Mouse (Mus musculus): Measurements from ENCODE around the gene Trpv5. TPM values are rescaled to one million over a fixed set of nuclear protein-coding genes. Genes with fewer than 3 reads are reported as not detected.

Gene Trpv5
- total RNA-seq, 4 experiments from 2014 or later, result not detected

GRCm38 (mm10) chr6:41641173-41641866, 39.2 kb downstream of the Trpv5 start:
- DNase-seq (ENCODE audit: low spot score in 2 of 2), result no peak

- DNase-seq (ENCODE audit: low spot score in 2 of 2), result no peak
Observed at GRCm38 (mm10) chr6:41640449-41640848, 40.1 kb downstream of the Trpv5 start.

- no peak for DNase-seq (ENCODE audit: low spot score in 2 of 2)
Observed at GRCm38 (mm10) chr6:41637927-41638506, 42.6 kb downstream of the Trpv5 start.

GRCm38 (mm10) chr6:41637393-41637792, 43.2 kb downstream of the Trpv5 start:
- DNase-seq (ENCODE audit: low spot score in 2 of 2), result no peak

GRCm38 (mm10) chr6:41636178-41636577, 44.4 kb downstream of the Trpv5 start, which contains the start of gene Trpv6:
Gene Trpv6 (minus strand): TSS chr6:41636405.
- no peak for DNase-seq (ENCODE audit: low spot score in 2 of 2)

- DNase-seq (ENCODE audit: low spot score in 2 of 2), result no peak
Observed at GRCm38 (mm10) chr6:41635211-41635610, 45.4 kb downstream of the Trpv5 start.

- DNase-seq (ENCODE audit: low spot score in 2 of 2), result no peak
Observed at GRCm38 (mm10) chr6:41631549-41631948, 49.0 kb downstream of the Trpv5 start.

GRCm38 (mm10) chr6:41630791-41631190, 49.8 kb downstream of the Trpv5 start:
- DNase-seq (ENCODE audit: low spot score in 2 of 2), result no peak

GRCm38 (mm10) chr6:41628180-41628579, 52.4 kb downstream of the Trpv5 start:
- DNase-seq (ENCODE audit: low spot score in 2 of 2), result no peak

GRCm38 (mm10) chr6:41622661-41623060, 57.9 kb downstream of the Trpv5 start:
- no peak for DNase-seq (ENCODE audit: low spot score in 2 of 2)

- DNase-seq (ENCODE audit: low spot score in 2 of 2), result no peak
Observed at GRCm38 (mm10) chr6:41621241-41621990, 59.2 kb downstream of the Trpv5 start.

GRCm38 (mm10) chr6:41620173-41620798, 60.3 kb downstream of the Trpv5 start:
- no peak for DNase-seq (ENCODE audit: low spot score in 2 of 2)

- no peak for DNase-seq (ENCODE audit: low spot score in 2 of 2)
Observed at GRCm38 (mm10) chr6:41607637-41608036, 72.9 kb downstream of the Trpv5 start.

- peak in 1 of 2 experiments; percentile 77 for DNase-seq (ENCODE audit: low spot score in 2 of 2)
Observed at GRCm38 (mm10) chr6:41606214-41606613, 74.4 kb downstream of the Trpv5 start.

GRCm38 (mm10) chr6:41605794-41606104, 74.8 kb downstream of the Trpv5 start:
- DNase-seq (ENCODE audit: low spot score in 2 of 2), result no peak

GRCm38 (mm10) chr6:41605061-41605793, 75.3 kb downstream of the Trpv5 start, which contains the start of gene Ephb6:
Gene Ephb6 (plus strand): TSS chr6:41605482.
- no peak for DNase-seq (ENCODE audit: low spot score in 2 of 2)

- no peak for DNase-seq (ENCODE audit: low spot score in 2 of 2)
Observed at GRCm38 (mm10) chr6:41604401-41605050, 76.0 kb downstream of the Trpv5 start.
